Mouse (Mus musculus) CH12.LX (cell line): ENCODE measurements around the gene Cilp2. TPM values are rescaled to one million over a fixed set of nuclear protein-coding genes. Genes with fewer than 3 reads are reported as not detected.
A peak's percentile ranks its signal among the peaks of the same experiment; 100 is the strongest.

ENCODE experiments used
- DNase-seq: peaks from one replicate; pipeline ENCODE4 v3.0.0-alpha.2; 2013; ENCODE audit errors: extremely low read depth
- H3K27ac ChIP-seq: 2 replicates; pipeline ENCODE4 v1.5.1; 2012; ENCODE audit warnings: low read depth, mild to moderate bottlenecking, control low read depth, moderate library complexity; ENCODE audit not compliant: insufficient read depth
- H3K27me3 ChIP-seq: replicated peaks from 2 replicates; pipeline ENCODE3; 2012; ENCODE audit warnings: inconsistent platforms
- H3K36me3 ChIP-seq, 2 experiments: replicated peaks in 1 of 2; 2 replicates each; pipeline versions ENCODE3 to v1.6.1; 2012; ENCODE audit warnings: inconsistent platforms in 1 of 2, low read length in 1 of 2, mild to moderate bottlenecking in 1 of 2, mixed read lengths in 1 of 2, moderate library complexity in 1 of 2; ENCODE audit not compliant: control insufficient read depth in 1 of 2, insufficient read depth in 1 of 2
- H3K4me1 ChIP-seq, 2 experiments: 2 replicates each; pipeline ENCODE4 v1.6.1; 2012; ENCODE audit warnings: inconsistent platforms in 1 of 2, moderate library complexity in 1 of 2; ENCODE audit not compliant: insufficient read depth in 2 of 2, control insufficient read depth in 1 of 2
- H3K4me2 ChIP-seq: 2 replicates; pipeline ENCODE4 v1.6.1; 2012; ENCODE audit warnings: low read depth, mild to moderate bottlenecking, control low read depth; ENCODE audit not compliant: poor library complexity, insufficient read depth, severe bottlenecking
- H3K4me3 ChIP-seq, 3 experiments: fragments of 150-350 bp in 1 of 3; sonication (generic) in 1 of 3; replicated peaks in 1 of 3; 2 replicates each; pipeline versions ENCODE3 to v1.5.1; 2011 to 2012; ENCODE audit warnings: low read depth in 2 of 3, low read length in 2 of 3, mild to moderate bottlenecking in 2 of 3, moderate library complexity in 2 of 3, control low read depth in 1 of 3, improper control_type of control experiment in 1 of 3, inconsistent platforms in 1 of 3, mixed read lengths in 1 of 3; ENCODE audit not compliant: poor library complexity in 1 of 3
- H3K79me2 ChIP-seq: replicated peaks from 2 replicates; pipeline ENCODE4 v1.6.1; 2012; ENCODE audit warnings: mild to moderate bottlenecking, moderate library complexity; ENCODE audit not compliant: control insufficient read depth, poor library complexity, insufficient read depth, severe bottlenecking; ENCODE audit errors: extremely low read depth
- H3K9ac ChIP-seq: 2 replicates; pipeline ENCODE4 v1.6.1; 2012; ENCODE audit warnings: low read depth, mild to moderate bottlenecking, control low read depth, moderate library complexity; ENCODE audit not compliant: insufficient read depth
- H3K9me3 ChIP-seq: replicated peaks from 2 replicates; pipeline ENCODE3; 2012; ENCODE audit warnings: low read length, inconsistent platforms, mixed read lengths
- BHLHE40 ChIP-seq: IDR thresholded peaks from 2 replicates; pipeline ENCODE4 v1.6.1; 2011; ENCODE audit warnings: mild to moderate bottlenecking, low read depth, low read length, improper control_type of control experiment
- CHD2 ChIP-seq: IDR thresholded peaks from 2 replicates; pipeline ENCODE4 v1.6.1; 2011; ENCODE audit warnings: low read length, improper control_type of control experiment
- CTCF ChIP-seq, 2 experiments: IDR thresholded peaks in 1 of 2; conservative IDR thresholded peaks in 1 of 2; 2 replicates each; pipeline ENCODE4 v1.5.1; 2011 to 2012; ENCODE audit warnings: low read depth in 2 of 2, low read length in 2 of 2, improper control_type of control experiment in 1 of 2, inconsistent platforms in 1 of 2, mild to moderate bottlenecking in 1 of 2, moderate library complexity in 1 of 2
- E2F4 ChIP-seq: IDR thresholded peaks from 2 replicates; pipeline ENCODE4 v1.6.1; 2011; ENCODE audit warnings: low read depth, low read length, improper control_type of control experiment; ENCODE audit not compliant: insufficient replicate concordance
- ELF1 ChIP-seq: IDR thresholded peaks from 2 replicates; pipeline ENCODE4 v1.6.1; 2014; ENCODE audit warnings: low read depth, mild to moderate bottlenecking, inconsistent platforms, low read length, improper control_type of control experiment
- EP300 ChIP-seq: IDR thresholded peaks from 2 replicates; pipeline ENCODE4 v1.6.1; 2011; ENCODE audit warnings: low read length, improper control_type of control experiment
- ETS1 ChIP-seq: conservative IDR thresholded peaks from 2 replicates; pipeline ENCODE4 v1.6.1; 2012; ENCODE audit warnings: low read depth, mild to moderate bottlenecking, inconsistent platforms, low read length, improper control_type of control experiment, moderate library complexity
- GABPA ChIP-seq: IDR thresholded peaks from 2 replicates; pipeline ENCODE4 v1.6.1; 2012; ENCODE audit warnings: low read depth, low read length, improper control_type of control experiment, inconsistent platforms; ENCODE audit not compliant: insufficient replicate concordance
- HCFC1 ChIP-seq: IDR thresholded peaks from 2 replicates; pipeline ENCODE4 v1.6.1; 2012; ENCODE audit warnings: low read depth, mild to moderate bottlenecking, inconsistent platforms, low read length, improper control_type of control experiment
- IRF4 ChIP-seq: IDR thresholded peaks from 2 replicates; pipeline ENCODE4 v1.6.1; 2014; ENCODE audit warnings: low read depth, mild to moderate bottlenecking, inconsistent platforms, low read length, improper control_type of control experiment
- JUN ChIP-seq: IDR thresholded peaks from 2 replicates; pipeline ENCODE4 v1.6.1; 2011; ENCODE audit warnings: low read depth, mild to moderate bottlenecking, low read length, improper control_type of control experiment, moderate library complexity; ENCODE audit not compliant: insufficient read depth
- KAT2A ChIP-seq: IDR thresholded peaks from 2 replicates; pipeline ENCODE4 v1.6.1; 2012; ENCODE audit warnings: low read length, improper control_type of control experiment, inconsistent platforms; ENCODE audit not compliant: insufficient replicate concordance
- MAFK ChIP-seq: IDR thresholded peaks from 2 replicates; pipeline ENCODE4 v1.6.1; 2011; ENCODE audit warnings: low read length, improper control_type of control experiment; ENCODE audit not compliant: insufficient replicate concordance
- MAZ ChIP-seq: IDR thresholded peaks from 2 replicates; pipeline ENCODE4 v1.6.1; 2012; ENCODE audit warnings: low read depth, mild to moderate bottlenecking, inconsistent platforms, low read length, improper control_type of control experiment, moderate library complexity
- MEF2A ChIP-seq: IDR thresholded peaks from 2 replicates; pipeline ENCODE4 v1.6.1; 2014; ENCODE audit warnings: low read depth, mild to moderate bottlenecking, inconsistent platforms, low read length, improper control_type of control experiment, borderline replicate concordance
- MXI1 ChIP-seq: IDR thresholded peaks from 2 replicates; pipeline ENCODE4 v1.6.1; 2011; ENCODE audit warnings: mild to moderate bottlenecking, low read depth, low read length, improper control_type of control experiment
- MYC ChIP-seq: IDR thresholded peaks from 2 replicates; pipeline ENCODE4 v1.6.1; 2011; ENCODE audit warnings: low read depth, mild to moderate bottlenecking, improper control_type of control experiment, low read length
- PAX5 ChIP-seq: IDR thresholded peaks from 2 replicates; pipeline ENCODE4 v1.6.1; 2012; ENCODE audit warnings: low read length, inconsistent platforms, mixed read lengths
- POLR2A ChIP-seq: IDR thresholded peaks from 2 replicates; pipeline ENCODE4 v1.6.1; 2011; ENCODE audit warnings: low read depth, mild to moderate bottlenecking, improper control_type of control experiment, low read length
- RAD21 ChIP-seq: IDR thresholded peaks from 2 replicates; pipeline ENCODE4 v1.6.1; 2011; ENCODE audit warnings: low read depth, mild to moderate bottlenecking, low read length, improper control_type of control experiment, moderate library complexity
- SIN3A ChIP-seq: IDR thresholded peaks from 2 replicates; pipeline ENCODE4 v1.6.1; 2012; ENCODE audit warnings: low read length, improper control_type of control experiment, inconsistent platforms
- SMC3 ChIP-seq: IDR thresholded peaks from 2 replicates; pipeline ENCODE4 v1.6.1; 2011; ENCODE audit warnings: low read depth, low read length, improper control_type of control experiment
- TBP ChIP-seq: conservative IDR thresholded peaks from 2 replicates; pipeline ENCODE4 v1.6.1; 2011; ENCODE audit warnings: low read depth, low read length, improper control_type of control experiment
- TCF12 ChIP-seq: IDR thresholded peaks from 2 replicates; pipeline ENCODE4 v1.6.1; 2014; ENCODE audit warnings: low read depth, mild to moderate bottlenecking, inconsistent platforms, low read length, improper control_type of control experiment
- UBTF ChIP-seq: IDR thresholded peaks from 2 replicates; pipeline ENCODE4 v1.6.1; 2012; ENCODE audit warnings: low read depth, mild to moderate bottlenecking, inconsistent platforms, low read length, improper control_type of control experiment, moderate library complexity
- USF1 ChIP-seq: IDR thresholded peaks from 2 replicates; pipeline ENCODE4 v1.6.1; 2014; ENCODE audit warnings: low read depth, mild to moderate bottlenecking, inconsistent platforms, low read length, improper control_type of control experiment
- ZC3H11A ChIP-seq: IDR thresholded peaks from 2 replicates; pipeline ENCODE4 v1.6.1; 2012; ENCODE audit warnings: low read depth, mild to moderate bottlenecking, inconsistent platforms, low read length, improper control_type of control experiment
- ZNF384 ChIP-seq: IDR thresholded peaks from 2 replicates; pipeline ENCODE4 v1.6.1; 2012; ENCODE audit warnings: low read depth, low read length, improper control_type of control experiment, inconsistent platforms
- dilution Hi-C: fragments of 300-500 bp; cut with MboI; formaldehyde crosslinking; loops from 2 replicates; pipeline ENCODE4 v1.14.3; 2020; ENCODE audit warnings: low sequenced_read_pairs; ENCODE audit not compliant: extremely low pct_unique_long_range_greater_than_20kb, extremely low pct_ligation_motif_present
- in situ Hi-C: fragments of 300-500 bp; cut with MboI; formaldehyde crosslinking; loops from 3 replicates; pipeline ENCODE4 v1.14.3; 2019; ENCODE audit warnings: low sequenced_read_pairs, low pct_ligation_motif_present, low pct_unique_long_range_greater_than_20kb, mixed read lengths
- polyA plus RNA-seq: library from polyadenylated mRNA; unstranded; fragments of >175 nt; gene quantifications from 2 replicates; pipeline ENCODE4 v1.2.1, GENCODE M21; 2012; ENCODE audit warnings: low read depth; ENCODE audit not compliant: insufficient read length
- total RNA-seq, 2 experiments: library from RNA; depleted of rRNA; stranded (reverse); fragments of 300-350 nt in 1 of 2; fragments of >200 nt in 1 of 2; gene quantifications; 2 replicates each; pipeline ENCODE4 v1.2.3; 2012 to 2014

The Cilp2 gene
- total and polyA plus RNA-seq, 3 experiments = 0.04 to 0.08 TPM; not detected in 1

- Histone ChIP-seq H3K4me1 (peaks cover 5 to 39% of the 10 kb centered on the region in 2 experiments), H3K27ac (peak within 1 kb of the TSS; percentile 84), H3K36me3 (peaks cover 12 to 33% of the 10 kb centered on the region in 2 experiments), H3K9ac (peak within 1 kb of the TSS; percentile 93), H3K4me2 (peak within 1 kb of the TSS; percentile 77), H3K9me3 (no peaks in the 10 kb centered on the region), H3K79me2 (peaks cover 29% of the 10 kb centered on the region), H3K27me3 (no peaks in the 10 kb centered on the region), H3K4me3 (peak within 1 kb of the TSS; percentile 83 to 92 (median 88))
- in situ Hi-C loops = no loop called here
- TF ChIP-seq SIN3A = no peak
- TF ChIP-seq JUN = no peak
- no peak for TF ChIP-seq PAX5
- TF ChIP-seq MAZ = no peak
- TF ChIP-seq MAFK = no peak
- TF ChIP-seq TBP = no peak
- TF ChIP-seq UBTF = no peak; the same call in 1 of the 2 replicates
- peak; percentile 78 for TF ChIP-seq ETS1
- TF ChIP-seq ZC3H11A = no peak
- peak; percentile 94 for TF ChIP-seq BHLHE40
- TF ChIP-seq KAT2A = no peak
- no peak for TF ChIP-seq E2F4
- no peak for TF ChIP-seq EP300
- peak; percentile 80 for TF ChIP-seq MYC
- TF ChIP-seq IRF4 = peak; percentile 59
- TF ChIP-seq CTCF (conservative IDR thresholded peaks at IDR 0.05 in 1 of 2, IDR thresholded peaks at IDR 0.05 in 1 of 2; ENCODE audit: low read depth in 2 of 2, low read length in 2 of 2) = peak in 1 of 2 experiments; percentile 2; a peak in 1 of 4 replicates
- no peak for TF ChIP-seq SMC3
- dilution Hi-C loops = no loop called here
- peak; percentile 67 for DNase-seq
Observed at GRCm38 (mm10) chr8:69902163-69903062, 14.9 kb upstream of the Cilp2 start, which contains the start of the genes Tssk6, Ndufa13 and Yjefn3. Tssk6 (plus strand) TSS chr8:69902184. Ndufa13 (minus strand) TSS chr8:69902558. Yjefn3 (minus strand) TSS chr8:69902712.

- in situ Hi-C loops (no loop called here), dilution Hi-C loops (no loop called here)
- peak overlapping the region; percentile 62 for H3K4me2 ChIP-seq
- H3K79me2 ChIP-seq = peaks cover 37% of the 10 kb centered on the region
- no peaks in the 10 kb centered on the region for H3K9me3 ChIP-seq
- H3K9ac ChIP-seq = peak overlapping the region; percentile 93
- peaks cover 10 to 47% of the 10 kb centered on the region in 2 experiments for H3K4me1 ChIP-seq
- H3K4me3 ChIP-seq = peak overlapping the region; percentile 83 to 92 (median 88)
- H3K27me3 ChIP-seq = no peaks in the 10 kb centered on the region
- peaks cover 9 to 36% of the 10 kb centered on the region in 2 experiments for H3K36me3 ChIP-seq
- peak; percentile 96 for DNase-seq
- H3K27ac ChIP-seq = peak overlapping the region; percentile 84
- TF ChIP-seq E2F4 (no peak), MXI1 (peak; percentile 71; the same call in 1 of the 2 replicates), CHD2 (no peak; the same call in 1 of the 2 replicates), MAZ (peak; percentile 77), ZNF384 (no peak), MEF2A (peak; percentile 64; the same call in 1 of the 2 replicates), MYC (peak; percentile 69; the same call in 1 of the 2 replicates), ELF1 (peak; percentile 100), SIN3A (peak; percentile 95), USF1 (no peak), GABPA (peak; percentile 44; the same call in 1 of the 2 replicates), KAT2A (peak; percentile 94; the same call in 1 of the 2 replicates), HCFC1 (peak; percentile 97), ETS1 (peak; percentile 46), POLR2A (peak; percentile 86), BHLHE40 (no peak; the same call in 1 of the 2 replicates), TBP (peak; percentile 84; the same call in 1 of the 2 replicates), TCF12 (peak; percentile 94), RAD21 (no peak; the same call in 1 of the 2 replicates)
Observed at GRCm38 (mm10) chr8:69901484-69902162, 14.1 kb upstream of the Cilp2 start.
